Mouse (Mus musculus): ENCODE measurements around the gene Ahsa1. TPM values are rescaled to one million over a fixed set of nuclear protein-coding genes. Genes with fewer than 3 reads are reported as not detected.
"Not testable (repeated sequence)": the region's sequence is repeated elsewhere in the genome, so short reads cannot be mapped to it uniquely, and the experiment has no call there.

Ahsa1 gene
- polyA plus RNA-seq, 1 experiment from 2014 or later, result 217 TPM

GRCm38 (mm10) chr12:87293934-87294333 is 27.7 kb downstream of the Ahsa1 start:
- Histone ChIP-seq H3K9ac (ENCODE audit: low read depth, low read length) (no peak overlapping the region), H3K27me3 (ENCODE audit: control insufficient read depth, insufficient read depth, low read depth, low read length) (peaks cover 9% of the 10 kb centered on the region; the same call in 1 of the 2 replicates), H3K36me3 (ENCODE audit: control insufficient read depth, insufficient read depth, low read length) (no peaks in the 10 kb centered on the region), H3K4me3 (ENCODE audit: low read depth, low read length) (no peak overlapping the region), H3K9me3 (replicated peaks; ENCODE audit: control insufficient read depth, low read length, poor library complexity, severe bottlenecking) (no peaks in the 10 kb centered on the region), H3K4me1 (ENCODE audit: control insufficient read depth, insufficient read depth, low read length) (no peaks in the 10 kb centered on the region; the same call in 1 of the 2 replicates), H3K27ac (ENCODE audit: low read length) (no peak overlapping the region), H3K4me2 (ENCODE audit: low read length) (no peak overlapping the region)
- WGBS, result 73% methylated on average over 6 of the region's 6 CpGs
- 0 out of 2 replicates have a peak, but pooled peaks have one; percentile 21 for ATAC-seq

GRCm38 (mm10) chr12:87299037-87299656 is 32.9 kb downstream of the Ahsa1 start:
- peak; percentile 5 for ATAC-seq
- H3K27me3 ChIP-seq (ENCODE audit: control insufficient read depth, insufficient read depth, low read depth, low read length), result peaks cover 14% of the 10 kb centered on the region; the same call in 1 of the 2 replicates
- H3K9ac ChIP-seq (ENCODE audit: low read depth, low read length), result peak overlapping the region; percentile 60
- peak overlapping the region; percentile 80 for H3K4me3 ChIP-seq (ENCODE audit: low read depth, low read length)
- WGBS, result 8% methylated on average over 29 of the region's 29 CpGs
- peaks cover 9% of the 10 kb centered on the region; the same call in 1 of the 2 replicates for H3K4me1 ChIP-seq (ENCODE audit: control insufficient read depth, insufficient read depth, low read length)
- H3K27ac ChIP-seq (ENCODE audit: low read length), result no peak overlapping the region
- peak overlapping the region; percentile 79 for H3K4me2 ChIP-seq (ENCODE audit: low read length)
- no peaks in the 10 kb centered on the region for H3K9me3 ChIP-seq (replicated peaks; ENCODE audit: control insufficient read depth, low read length, poor library complexity, severe bottlenecking)
- no peaks in the 10 kb centered on the region for H3K36me3 ChIP-seq (ENCODE audit: control insufficient read depth, insufficient read depth, low read length)

GRCm38 (mm10) chr12:87299657-87300440 is 33.6 kb downstream of the Ahsa1 start, which contains the start of gene Ism2:
Ism2 (minus strand) TSS chr12:87299705.
- Histone ChIP-seq H3K36me3 (ENCODE audit: control insufficient read depth, insufficient read depth, low read length) (no peaks in the 10 kb centered on the region), H3K9ac (ENCODE audit: low read depth, low read length) (peak within 1 kb of the TSS; percentile 60), H3K4me1 (ENCODE audit: control insufficient read depth, insufficient read depth, low read length) (peaks cover 9% of the 10 kb centered on the region; the same call in 1 of the 2 replicates), H3K27ac (ENCODE audit: low read length) (no peak within 1 kb of the TSS), H3K4me2 (ENCODE audit: low read length) (peak within 1 kb of the TSS; percentile 79), H3K9me3 (replicated peaks; ENCODE audit: control insufficient read depth, low read length, poor library complexity, severe bottlenecking) (no peaks in the 10 kb centered on the region), H3K27me3 (ENCODE audit: control insufficient read depth, insufficient read depth, low read depth, low read length) (peaks cover 14% of the 10 kb centered on the region; the same call in 1 of the 2 replicates), H3K4me3 (ENCODE audit: low read depth, low read length) (peak within 1 kb of the TSS; percentile 80)
- under 1% methylated on average over 69 of the region's 86 CpGs for WGBS
- peak; percentile 84 for ATAC-seq

- H3K9ac ChIP-seq (ENCODE audit: low read depth, low read length), result peak overlapping the region; percentile 60; the same call in 1 of the 2 replicates
- H3K36me3 ChIP-seq (ENCODE audit: control insufficient read depth, insufficient read depth, low read length), result no peaks in the 10 kb centered on the region
- ATAC-seq, result no peak
- peaks cover 14% of the 10 kb centered on the region; the same call in 1 of the 2 replicates for H3K27me3 ChIP-seq (ENCODE audit: control insufficient read depth, insufficient read depth, low read depth, low read length)
- peak overlapping the region; percentile 80 for H3K4me3 ChIP-seq (ENCODE audit: low read depth, low read length)
- H3K4me1 ChIP-seq (ENCODE audit: control insufficient read depth, insufficient read depth, low read length), result peaks cover 9% of the 10 kb centered on the region; the same call in 1 of the 2 replicates
- peak overlapping the region; percentile 79 for H3K4me2 ChIP-seq (ENCODE audit: low read length)
- no peaks in the 10 kb centered on the region for H3K9me3 ChIP-seq (replicated peaks; ENCODE audit: control insufficient read depth, low read length, poor library complexity, severe bottlenecking)
- WGBS, result 1% methylated on average over 9 of the region's 9 CpGs
- H3K27ac ChIP-seq (ENCODE audit: low read length), result no peak overlapping the region
Observed at GRCm38 (mm10) chr12:87300441-87300690, 34.1 kb downstream of the Ahsa1 start.

GRCm38 (mm10) chr12:87301189-87301588 is 34.9 kb downstream of the Ahsa1 start:
- no peak overlapping the region for H3K9ac ChIP-seq (ENCODE audit: low read depth, low read length)
- no peak overlapping the region for H3K4me2 ChIP-seq (ENCODE audit: low read length)
- H3K36me3 ChIP-seq (ENCODE audit: control insufficient read depth, insufficient read depth, low read length), result no peaks in the 10 kb centered on the region
- WGBS, result 45% methylated on average over 4 of the region's 4 CpGs
- peaks cover 12% of the 10 kb centered on the region; the same call in 1 of the 2 replicates for H3K4me1 ChIP-seq (ENCODE audit: control insufficient read depth, insufficient read depth, low read length)
- no peak for ATAC-seq
- no peaks in the 10 kb centered on the region for H3K9me3 ChIP-seq (replicated peaks; ENCODE audit: control insufficient read depth, low read length, poor library complexity, severe bottlenecking)
- H3K4me3 ChIP-seq (ENCODE audit: low read depth, low read length), result no peak overlapping the region
- no peak overlapping the region for H3K27ac ChIP-seq (ENCODE audit: low read length)
- H3K27me3 ChIP-seq (ENCODE audit: control insufficient read depth, insufficient read depth, low read depth, low read length), result peaks cover 14% of the 10 kb centered on the region; the same call in 1 of the 2 replicates

GRCm38 (mm10) chr12:87305767-87306583 is 39.7 kb downstream of the Ahsa1 start:
- H3K27me3 ChIP-seq (ENCODE audit: control insufficient read depth, insufficient read depth, low read depth, low read length), result no peaks in the 10 kb centered on the region; the same call in 1 of the 2 replicates
- peak; percentile 81 for ATAC-seq
- no peaks in the 10 kb centered on the region for H3K9me3 ChIP-seq (replicated peaks; ENCODE audit: control insufficient read depth, low read length, poor library complexity, severe bottlenecking)
- no peak overlapping the region for H3K9ac ChIP-seq (ENCODE audit: low read depth, low read length)
- H3K4me2 ChIP-seq (ENCODE audit: low read length), result no peak overlapping the region
- no peak overlapping the region; the same call in 1 of the 2 replicates for H3K27ac ChIP-seq (ENCODE audit: low read length)
- H3K36me3 ChIP-seq (ENCODE audit: control insufficient read depth, insufficient read depth, low read length), result peaks cover 7% of the 10 kb centered on the region; the same call in 1 of the 2 replicates
- no peak overlapping the region for H3K4me3 ChIP-seq (ENCODE audit: low read depth, low read length)
- 21% methylated on average over 13 of the region's 13 CpGs for WGBS
- H3K4me1 ChIP-seq (ENCODE audit: control insufficient read depth, insufficient read depth, low read length), result peaks cover 2% of the 10 kb centered on the region; the same call in 1 of the 2 replicates

- not testable (repeated sequence) for H3K36me3 ChIP-seq (ENCODE audit: control insufficient read depth, insufficient read depth, low read length); H3K9me3 ChIP-seq (replicated peaks; ENCODE audit: control insufficient read depth, low read length, poor library complexity, severe bottlenecking); H3K4me3 ChIP-seq (ENCODE audit: low read depth, low read length); H3K4me2 ChIP-seq (ENCODE audit: low read length); H3K27ac ChIP-seq (ENCODE audit: low read length); H3K27me3 ChIP-seq (ENCODE audit: control insufficient read depth, insufficient read depth, low read depth, low read length); H3K9ac ChIP-seq (ENCODE audit: low read depth, low read length); H3K4me1 ChIP-seq (ENCODE audit: control insufficient read depth, insufficient read depth, low read length)
- ATAC-seq, result 0 out of 2 replicates have a peak, but pooled peaks have one; percentile 59
- WGBS, result 63% methylated on average over 4 of the region's 4 CpGs
Observed at GRCm38 (mm10) chr12:87306584-87306844, 40.2 kb downstream of the Ahsa1 start.

GRCm38 (mm10) chr12:87313098-87313497 is 46.8 kb downstream of the Ahsa1 start:
- WGBS, result 60% methylated on average over 2 of the region's 2 CpGs
- H3K27me3 ChIP-seq (ENCODE audit: control insufficient read depth, insufficient read depth, low read depth, low read length), result no peaks in the 10 kb centered on the region
- H3K9me3 ChIP-seq (replicated peaks; ENCODE audit: control insufficient read depth, low read length, poor library complexity, severe bottlenecking), result no peaks in the 10 kb centered on the region
- H3K4me3 ChIP-seq (ENCODE audit: low read depth, low read length), result no peak overlapping the region
- H3K4me2 ChIP-seq (ENCODE audit: low read length), result no peak overlapping the region
- no peak for ATAC-seq
- H3K27ac ChIP-seq (ENCODE audit: low read length), result no peak overlapping the region
- no peak overlapping the region for H3K9ac ChIP-seq (ENCODE audit: low read depth, low read length)
- no peaks in the 10 kb centered on the region for H3K4me1 ChIP-seq (ENCODE audit: control insufficient read depth, insufficient read depth, low read length)
- peaks cover 15% of the 10 kb centered on the region for H3K36me3 ChIP-seq (ENCODE audit: control insufficient read depth, insufficient read depth, low read length)
